Mouse (Mus musculus): ENCODE data around the gene Dnajb12. TPM values are rescaled to one million over a fixed set of nuclear protein-coding genes. Genes with fewer than 3 reads are reported as not detected.

The Dnajb12 gene
- total and polyA plus RNA-seq, 3 experiments: 13.9 to 35.9 (median 21.5) TPM

DNA sequence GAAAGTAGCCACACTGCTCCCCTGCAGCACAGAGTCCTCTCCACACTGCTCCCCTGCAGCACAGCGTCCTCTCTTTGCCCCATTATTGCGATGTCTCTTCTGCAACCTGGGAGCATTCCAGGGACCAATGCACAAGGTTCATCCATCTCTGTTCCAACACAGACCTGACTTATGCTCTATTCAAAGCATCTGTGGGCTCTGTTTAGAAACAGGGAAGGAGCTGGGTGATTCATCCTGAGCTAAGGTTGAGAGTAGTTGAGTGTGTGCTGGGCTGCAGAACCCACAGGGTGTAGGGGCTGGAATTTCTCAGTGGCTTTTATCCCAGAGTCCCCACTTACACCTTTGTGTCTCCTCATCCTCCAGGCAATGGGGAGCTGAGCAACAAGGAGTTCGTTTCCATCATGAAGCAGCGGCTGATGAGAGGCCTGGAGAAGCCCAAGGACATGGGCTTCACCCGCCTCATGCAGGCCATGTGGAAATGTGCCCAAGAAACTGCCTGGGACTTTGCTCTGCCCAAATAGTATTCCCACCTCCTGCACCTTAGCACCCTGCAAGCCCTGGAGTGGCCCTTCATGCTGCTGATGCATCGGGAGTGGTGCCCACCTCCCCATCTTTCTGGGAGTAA lies 16.4 kb upstream of the Dnajb12 start:
- H3K9me3 ChIP-seq (replicated peaks; ENCODE audit: low read length): no peaks in the 10 kb centered on the region
- peaks cover 0 to 21% of the 10 kb centered on the region in 2 experiments for H3K36me3 ChIP-seq (replicated peaks in 1 of 2; ENCODE audit: control insufficient read depth in 1 of 2, insufficient read depth in 1 of 2, low read length in 1 of 2)
- H3K27ac ChIP-seq (ENCODE audit: insufficient read depth, low read depth): no peak overlapping the region
- H3K4me1 ChIP-seq (ENCODE audit: control insufficient read depth in 1 of 2, insufficient read depth in 2 of 2): peaks cover 6 to 40% of the 10 kb centered on the region in 2 experiments; a peak in 2 of 4 replicates
- TF ChIP-seq RCOR1 (conservative IDR thresholded peaks at IDR 0.05; ENCODE audit: low read depth, low read length) (no peak), SIN3A (IDR thresholded peaks at IDR 0.05; ENCODE audit: low read length) (no peak), ZMIZ1 (IDR thresholded peaks at IDR 0.05; ENCODE audit: low read depth, low read length) (no peak), PAX5 (IDR thresholded peaks at IDR 0.05; ENCODE audit: low read length) (no peak), ELF1 (IDR thresholded peaks at IDR 0.05; ENCODE audit: low read depth, low read length) (no peak), ZC3H11A (IDR thresholded peaks at IDR 0.05; ENCODE audit: low read depth, low read length) (no peak), TBP (conservative IDR thresholded peaks at IDR 0.05; ENCODE audit: low read depth, low read length) (no peak), CHD1 (IDR thresholded peaks at IDR 0.05; ENCODE audit: low read depth, low read length) (no peak), ZNF384 (IDR thresholded peaks at IDR 0.05; ENCODE audit: low read depth, low read length) (no peak), CTCF (conservative IDR thresholded peaks at IDR 0.05 in 1 of 2, IDR thresholded peaks at IDR 0.05 in 1 of 2; ENCODE audit: low read depth in 2 of 2, low read length in 2 of 2) (no peak), MYC (IDR thresholded peaks at IDR 0.05; ENCODE audit: low read depth, low read length) (no peak), MAFK (IDR thresholded peaks at IDR 0.05; ENCODE audit: insufficient replicate concordance, low read length) (no peak), RAD21 (IDR thresholded peaks at IDR 0.05; ENCODE audit: low read depth, low read length) (no peak), MAZ (IDR thresholded peaks at IDR 0.05; ENCODE audit: low read depth, low read length) (no peak), JUND (conservative IDR thresholded peaks at IDR 0.05; ENCODE audit: low read depth, low read length) (no peak)
- H3K4me2 ChIP-seq (ENCODE audit: insufficient read depth, low read depth, poor library complexity, severe bottlenecking): no peak overlapping the region
- in situ Hi-C loops (cut with MboI; ENCODE audit: low pct_ligation_motif_present, low pct_unique_long_range_greater_than_20kb, low sequenced_read_pairs) (loop anchor here (10.0 to 25.0 kb wide), 2 partner anchors 558 to 726 kb away; no protein-coding TSS in a partner anchor), dilution Hi-C loops (cut with MboI; ENCODE audit: extremely low pct_ligation_motif_present, extremely low pct_unique_long_range_greater_than_20kb, low sequenced_read_pairs) (no loop called here)
- no peak overlapping the region for H3K9ac ChIP-seq (ENCODE audit: insufficient read depth, low read depth)
- no peaks in the 10 kb centered on the region for H3K27me3 ChIP-seq (replicated peaks)
- no peaks in the 10 kb centered on the region for H3K79me2 ChIP-seq (replicated peaks; ENCODE audit: control insufficient read depth, extremely low read depth, insufficient read depth, poor library complexity, severe bottlenecking)
- DNase-seq (ENCODE audit: extremely low read depth): no peak
- no peak overlapping the region for H3K4me3 ChIP-seq (replicated peaks in 1 of 3; ENCODE audit: low read depth in 2 of 3, low read length in 2 of 3, poor library complexity in 1 of 3)

DNA sequence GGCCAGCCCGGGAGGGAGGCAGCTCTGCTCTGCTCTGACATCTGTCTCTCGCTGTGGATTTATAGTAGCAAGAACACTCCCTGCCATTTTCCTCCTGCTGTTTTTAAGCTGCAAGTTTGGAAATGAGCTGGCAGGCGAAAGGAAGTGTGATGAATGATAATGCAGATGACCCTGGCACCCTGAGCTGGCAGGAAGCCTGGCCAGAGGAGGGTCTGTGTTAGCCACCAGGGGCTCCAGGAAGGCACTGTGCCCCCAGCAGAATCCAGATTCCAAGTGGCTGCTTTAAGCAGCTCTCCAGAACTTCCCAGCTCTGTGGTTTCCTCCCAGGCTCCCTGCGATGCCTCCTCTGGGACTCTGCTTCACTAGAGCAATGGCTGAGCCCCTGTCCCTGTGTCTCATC lies 15.7 kb upstream of the Dnajb12 start:
- Histone ChIP-seq H3K4me3 (replicated peaks in 1 of 3; ENCODE audit: low read depth in 2 of 3, low read length in 2 of 3, poor library complexity in 1 of 3) (no peak overlapping the region), H3K9ac (ENCODE audit: insufficient read depth, low read depth) (no peak overlapping the region), H3K4me1 (ENCODE audit: control insufficient read depth in 1 of 2, insufficient read depth in 2 of 2) (peaks cover 6 to 40% of the 10 kb centered on the region in 2 experiments; a peak in 2 of 4 replicates), H3K9me3 (replicated peaks; ENCODE audit: low read length) (no peaks in the 10 kb centered on the region), H3K36me3 (replicated peaks in 1 of 2; ENCODE audit: control insufficient read depth in 1 of 2, insufficient read depth in 1 of 2, low read length in 1 of 2) (peaks cover 0 to 18% of the 10 kb centered on the region in 2 experiments), H3K4me2 (ENCODE audit: insufficient read depth, low read depth, poor library complexity, severe bottlenecking) (no peak overlapping the region), H3K27ac (ENCODE audit: insufficient read depth, low read depth) (no peak overlapping the region), H3K79me2 (replicated peaks; ENCODE audit: control insufficient read depth, extremely low read depth, insufficient read depth, poor library complexity, severe bottlenecking) (no peaks in the 10 kb centered on the region), H3K27me3 (replicated peaks) (no peaks in the 10 kb centered on the region)
- in situ Hi-C loops (cut with MboI; ENCODE audit: low pct_ligation_motif_present, low pct_unique_long_range_greater_than_20kb, low sequenced_read_pairs) (loop anchor here (10.0 to 25.0 kb wide), 2 partner anchors 559 to 726 kb away; no protein-coding TSS in a partner anchor), dilution Hi-C loops (cut with MboI; ENCODE audit: extremely low pct_ligation_motif_present, extremely low pct_unique_long_range_greater_than_20kb, low sequenced_read_pairs) (no loop called here)
- no peak for TF ChIP-seq ELF1 (IDR thresholded peaks at IDR 0.05; ENCODE audit: low read depth, low read length)
- TF ChIP-seq USF1 (IDR thresholded peaks at IDR 0.05; ENCODE audit: low read depth, low read length): no peak
- no peak for TF ChIP-seq BHLHE40 (IDR thresholded peaks at IDR 0.05; ENCODE audit: low read depth, low read length)
- TF ChIP-seq MYC (IDR thresholded peaks at IDR 0.05; ENCODE audit: low read depth, low read length): no peak
- TF ChIP-seq SIN3A (IDR thresholded peaks at IDR 0.05; ENCODE audit: low read length): no peak
- TF ChIP-seq ETS1 (conservative IDR thresholded peaks at IDR 0.05; ENCODE audit: low read depth, low read length): no peak
- no peak for TF ChIP-seq E2F4 (IDR thresholded peaks at IDR 0.05; ENCODE audit: insufficient replicate concordance, low read depth, low read length)
- TF ChIP-seq IRF4 (IDR thresholded peaks at IDR 0.05; ENCODE audit: low read depth, low read length): no peak
- no peak for TF ChIP-seq MAFK (IDR thresholded peaks at IDR 0.05; ENCODE audit: insufficient replicate concordance, low read length)
- no peak for TF ChIP-seq CHD2 (IDR thresholded peaks at IDR 0.05; ENCODE audit: low read length)
- no peak for TF ChIP-seq TBP (conservative IDR thresholded peaks at IDR 0.05; ENCODE audit: low read depth, low read length)
- TF ChIP-seq POLR2AphosphoS2 (IDR thresholded peaks at IDR 0.05; ENCODE audit: low read depth, low read length): no peak
- TF ChIP-seq MAX (IDR thresholded peaks at IDR 0.05; ENCODE audit: low read length): no peak
- no peak for TF ChIP-seq ZMIZ1 (IDR thresholded peaks at IDR 0.05; ENCODE audit: low read depth, low read length)
- no peak for DNase-seq (ENCODE audit: extremely low read depth)
